Mouse (Mus musculus) lung, adult 2 months (tissue): Measurements from ENCODE around the gene Mmp11.

Source experiments
- CTCF ChIP-seq: fragments of 200-500 bp; IDR thresholded peaks from 2 replicates; pipeline ENCODE4 v1.5.1; 2011; ENCODE audit warnings: mild to moderate bottlenecking, low read length, control low read depth; ENCODE audit not compliant: insufficient read depth
- POLR2A ChIP-seq: fragments of 200-500 bp; IDR thresholded peaks from 2 replicates; pipeline ENCODE4 v1.6.1; 2011; ENCODE audit warnings: low read depth, mild to moderate bottlenecking, control low read depth, low read length, borderline replicate concordance; ENCODE audit errors: extremely low read depth

DNA sequence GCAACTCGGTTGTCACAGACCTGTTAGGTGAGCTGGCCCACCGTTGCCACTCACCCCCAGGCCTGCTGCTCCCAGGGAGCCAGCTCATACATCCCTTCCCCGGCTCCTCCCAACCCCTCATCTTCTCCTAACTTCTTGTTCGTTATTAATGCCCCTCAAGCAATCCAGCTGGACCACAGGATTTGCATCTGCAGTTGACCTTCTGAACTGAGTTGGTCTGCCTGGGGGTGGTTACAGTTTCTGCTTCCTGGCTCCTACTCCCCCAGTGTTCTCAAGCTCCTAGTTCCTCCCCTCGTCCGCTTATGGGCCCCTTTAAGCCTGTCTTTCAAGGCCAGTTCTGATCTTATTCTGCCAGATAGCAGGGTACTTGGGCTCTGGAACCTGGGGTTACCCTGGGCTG is 41.7 kb downstream of the Mmp11 start:
- no peak for TF ChIP-seq CTCF
- TF ChIP-seq POLR2A, result no peak
